Mouse (Mus musculus) lung, embryonic 16.5 days (tissue): ENCODE data around the gene Mc3r. TPM values are rescaled to one million over a fixed set of nuclear protein-coding genes. Genes with fewer than 3 reads are reported as not detected.

Experiments used
- polyA plus RNA-seq: library from polyadenylated mRNA; unstranded; fragments of >200 nt; fragmentation: Nextera tagmentation; extraction: Ambion mirVana; gene quantifications from 2 replicates; pipeline ENCODE4 v1.2.1, GENCODE M21; 2015

Mc3r gene
- polyA plus RNA-seq, 1 experiment from 2014 or later, result not detected

Other genes starting within 250 kb of the Mc3r start
- 0.08 and 0.16 TPM in 2 replicates for gene Cbln4, start 205.0 kb upstream of the Mc3r start, polyA plus RNA-seq
- 38.8 and 40.8 TPM in 2 replicates for gene Fam210b, start 97.1 kb downstream of the Mc3r start, polyA plus RNA-seq
- gene Aurka, start 122.0 kb downstream of the Mc3r start, polyA plus RNA-seq, result 124 and 131 TPM in 2 replicates
- gene Cstf1, start 122.2 kb downstream of the Mc3r start, polyA plus RNA-seq, result 34.7 and 37.5 TPM in 2 replicates
- 9.0 and 11.8 TPM in 2 replicates for gene Cass4, start 145.3 kb downstream of the Mc3r start, polyA plus RNA-seq
- gene Rtf2, start 192.1 kb downstream of the Mc3r start, polyA plus RNA-seq, result 75.8 and 80.0 TPM in 2 replicates
- 1.9 and 2.0 TPM in 2 replicates for gene Gcnt7, start 210.1 kb downstream of the Mc3r start, polyA plus RNA-seq
- 0.30 and 0.54 TPM in 2 replicates for gene Fam209, start 224.0 kb downstream of the Mc3r start, polyA plus RNA-seq